Mouse (Mus musculus) neural tube, embryonic 12.5 days (tissue): ENCODE data around the gene Pgbd5. TPM values are rescaled to one million over a fixed set of nuclear protein-coding genes. Genes with fewer than 3 reads are reported as not detected.
A peak's percentile ranks its signal among the peaks of the same experiment; 100 is the strongest.

Experiments used
- ATAC-seq: fragments of 200-750 bp; cut with Nextera tagmentation; 2 replicates; pipeline ENCODE4 v1.8.0; 2017; ENCODE audit warnings: low read depth, mild to moderate bottlenecking, moderate TSS enrichment, moderate library complexity; ENCODE audit not compliant: low FRiP score
- H3K27ac ChIP-seq: fragments of 300-500 bp; sonication (generic); 2 replicates; pipeline ENCODE4 v1.5.1; 2016
- H3K27me3 ChIP-seq: fragments of 300-500 bp; sonication (generic); replicated peaks from 2 replicates; pipeline ENCODE4 v1.6.1; 2016; ENCODE audit warnings: mild to moderate bottlenecking
- H3K36me3 ChIP-seq: fragments of 300-500 bp; sonication (generic); 2 replicates; pipeline ENCODE4 v1.6.1; 2016; ENCODE audit warnings: mild to moderate bottlenecking
- H3K4me1 ChIP-seq: fragments of 300-500 bp; sonication (generic); 2 replicates; pipeline ENCODE4 v1.6.1; 2016
- H3K4me2 ChIP-seq: fragments of 300-500 bp; sonication (generic); replicated peaks from 2 replicates; pipeline ENCODE4 v1.6.1; 2016; ENCODE audit warnings: mild to moderate bottlenecking
- H3K4me3 ChIP-seq: fragments of 300-500 bp; sonication (generic); 2 replicates; pipeline ENCODE4 v1.5.1; 2016
- H3K9ac ChIP-seq: fragments of 300-500 bp; sonication (generic); 2 replicates; pipeline ENCODE4 v1.6.1; 2016; ENCODE audit warnings: mild to moderate bottlenecking
- H3K9me3 ChIP-seq: fragments of 300-500 bp; sonication (generic); 2 replicates; pipeline ENCODE4 v1.6.1; 2016; ENCODE audit warnings: mild to moderate bottlenecking
- WGBS: fragments of 180-500 bp; shearing (Covaris S2); methylation state at CpG from one replicate; pipeline ENCODE4 v1.1.7; 2016; 5-methylcytosine and 5-hydroxymethylcytosine counted together
- polyA plus RNA-seq: library from polyadenylated mRNA; unstranded; fragments of >200 nt; fragmentation: Nextera tagmentation; extraction: Ambion mirVana; gene quantifications from 2 replicates; pipeline ENCODE4 v1.2.1, GENCODE M21; 2016

Pgbd5 gene
- polyA plus RNA-seq, 1 experiment from 2014 or later, result 8.5 TPM

DNA sequence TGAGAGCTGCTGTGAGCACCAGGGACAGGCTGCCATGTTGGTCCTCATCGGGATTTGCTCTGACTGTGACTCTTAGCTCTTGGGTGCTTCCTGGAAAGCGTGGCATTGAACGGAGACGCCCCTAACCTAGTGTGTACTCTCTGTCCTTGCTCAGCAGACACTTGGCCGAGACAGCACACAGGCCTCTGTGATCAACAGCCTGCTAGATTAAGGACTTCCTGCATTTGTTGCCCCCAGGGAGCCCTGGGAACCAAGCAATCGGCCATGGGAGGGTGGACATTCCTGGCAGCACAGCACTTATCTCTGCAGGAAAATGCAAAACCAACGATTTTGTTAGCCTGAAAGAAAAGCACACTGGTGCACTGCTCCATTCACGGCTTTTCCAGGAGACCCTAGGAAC, 18.0 kb downstream of the Pgbd5 start:
- Histone ChIP-seq H3K4me3 (no peak overlapping the region), H3K9me3 (no peaks in the 10 kb centered on the region), H3K4me1 (peaks cover 10% of the 10 kb centered on the region), H3K27me3 (no peaks in the 10 kb centered on the region), H3K27ac (no peak overlapping the region), H3K9ac (no peak overlapping the region), H3K36me3 (no peaks in the 10 kb centered on the region), H3K4me2 (no peak overlapping the region)
- 73% methylated on average over 8 of the region's 8 CpGs for WGBS
- no peak for ATAC-seq

DNA sequence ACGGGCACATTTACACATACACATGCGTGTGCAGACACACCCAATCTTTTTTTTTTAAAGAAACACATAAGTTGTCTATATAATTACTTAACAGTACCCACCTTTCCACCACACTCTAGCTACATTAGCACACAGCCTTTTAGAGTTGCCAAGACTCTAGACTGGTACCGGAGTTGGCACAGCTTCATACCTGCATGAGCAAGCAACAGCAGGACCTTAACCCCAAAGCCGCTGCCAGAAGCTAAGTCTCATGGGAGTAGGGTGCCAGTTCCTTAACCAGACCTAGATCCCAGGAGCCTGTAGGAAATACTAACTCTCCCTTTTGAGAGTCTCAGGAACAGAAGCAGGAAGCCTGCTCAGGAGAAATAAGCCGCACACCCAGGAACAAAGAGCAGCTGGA, 20.5 kb downstream of the Pgbd5 start:
- ATAC-seq, result no peak
- Histone ChIP-seq H3K36me3 (no peaks in the 10 kb centered on the region), H3K27ac (no peak overlapping the region), H3K4me1 (peaks cover 8% of the 10 kb centered on the region; the same call in 1 of the 2 replicates), H3K9me3 (no peaks in the 10 kb centered on the region), H3K9ac (no peak overlapping the region), H3K4me2 (no peak overlapping the region), H3K4me3 (no peak overlapping the region), H3K27me3 (no peaks in the 10 kb centered on the region)
- 94% methylated on average over 5 of the region's 5 CpGs for WGBS

DNA sequence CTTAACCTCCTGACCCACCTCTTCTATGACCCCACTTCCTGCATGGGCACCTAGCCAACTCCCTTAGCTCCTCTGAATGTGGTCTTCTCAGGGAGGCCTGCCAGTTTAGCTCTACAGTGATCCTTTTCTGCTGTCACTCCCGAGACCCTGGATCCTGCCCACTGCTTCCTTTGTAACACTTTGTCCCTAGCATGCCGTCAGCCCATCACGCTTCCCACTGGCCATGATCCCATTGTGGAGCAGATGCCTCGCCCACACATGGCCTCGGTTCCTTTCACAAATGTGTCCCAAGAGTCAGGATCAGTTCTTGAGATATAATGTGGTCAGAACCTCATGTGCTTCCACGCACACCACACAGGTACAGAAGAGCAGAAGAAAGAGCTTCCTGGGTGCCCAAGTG, 21.3 kb downstream of the Pgbd5 start:
- WGBS, result 88% methylated on average over 6 of the region's 6 CpGs
- no peak overlapping the region for H3K9ac ChIP-seq
- peaks cover 8% of the 10 kb centered on the region; the same call in 1 of the 2 replicates for H3K4me1 ChIP-seq
- no peak overlapping the region for H3K4me3 ChIP-seq
- no peaks in the 10 kb centered on the region for H3K9me3 ChIP-seq
- no peak overlapping the region for H3K27ac ChIP-seq
- H3K4me2 ChIP-seq, result no peak overlapping the region
- H3K27me3 ChIP-seq, result no peaks in the 10 kb centered on the region
- no peak for ATAC-seq
- H3K36me3 ChIP-seq, result no peaks in the 10 kb centered on the region

DNA sequence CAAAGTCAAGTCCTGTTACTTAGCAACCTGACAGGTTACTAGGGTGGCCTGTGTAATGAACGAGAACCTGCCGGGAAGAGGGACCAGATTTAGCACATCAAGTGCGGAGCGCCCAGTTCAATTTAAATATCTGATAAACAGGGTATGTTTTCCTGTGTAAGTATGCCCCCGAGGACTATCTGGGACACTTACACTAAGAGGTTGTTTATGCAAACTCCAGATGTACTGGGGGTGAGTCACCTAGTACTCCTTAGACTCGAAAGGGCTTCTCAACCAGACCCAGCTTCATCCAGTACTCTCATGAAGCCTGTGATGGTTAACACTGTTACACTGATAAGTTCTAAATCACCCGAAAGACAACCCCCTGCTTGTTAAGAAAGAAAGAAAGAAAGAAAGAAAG, 22.8 kb downstream of the Pgbd5 start:
- Histone ChIP-seq H3K36me3 (no peaks in the 10 kb centered on the region), H3K27me3 (no peaks in the 10 kb centered on the region), H3K4me3 (no peak overlapping the region), H3K4me1 (peaks cover 6% of the 10 kb centered on the region; the same call in 1 of the 2 replicates), H3K9me3 (no peaks in the 10 kb centered on the region), H3K9ac (no peak overlapping the region), H3K27ac (no peak overlapping the region), H3K4me2 (no peak overlapping the region)
- 68% methylated on average over 7 of the region's 7 CpGs for WGBS
- no peak for ATAC-seq

DNA sequence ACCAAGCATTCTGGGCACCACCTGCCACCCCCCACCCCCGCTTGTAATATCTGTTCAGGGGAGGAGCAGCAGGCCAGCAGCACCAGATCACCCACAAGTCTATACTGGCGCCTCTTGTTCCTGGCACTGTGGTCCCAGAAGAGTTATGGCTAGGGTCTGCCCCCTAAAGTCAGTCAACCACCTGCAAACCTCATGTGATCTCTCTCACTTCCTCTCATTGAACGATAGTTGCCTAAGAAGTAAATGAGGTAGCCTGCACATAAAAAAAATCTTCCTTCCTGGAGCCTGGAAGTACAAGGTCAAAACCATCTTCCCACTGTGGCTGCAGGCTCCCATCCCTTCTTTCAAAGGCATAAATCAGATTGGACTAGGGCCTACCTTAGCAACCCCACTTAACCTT, 23.7 kb downstream of the Pgbd5 start:
- H3K9me3 ChIP-seq, result no peaks in the 10 kb centered on the region
- no peak overlapping the region for H3K9ac ChIP-seq
- peaks cover 6% of the 10 kb centered on the region; the same call in 1 of the 2 replicates for H3K4me1 ChIP-seq
- no peak overlapping the region for H3K4me3 ChIP-seq
- H3K4me2 ChIP-seq, result no peak overlapping the region
- no peak for ATAC-seq
- no peaks in the 10 kb centered on the region for H3K36me3 ChIP-seq
- WGBS, result 81% methylated on average over 3 of the region's 3 CpGs
- no peaks in the 10 kb centered on the region for H3K27me3 ChIP-seq
- no peak overlapping the region for H3K27ac ChIP-seq

DNA sequence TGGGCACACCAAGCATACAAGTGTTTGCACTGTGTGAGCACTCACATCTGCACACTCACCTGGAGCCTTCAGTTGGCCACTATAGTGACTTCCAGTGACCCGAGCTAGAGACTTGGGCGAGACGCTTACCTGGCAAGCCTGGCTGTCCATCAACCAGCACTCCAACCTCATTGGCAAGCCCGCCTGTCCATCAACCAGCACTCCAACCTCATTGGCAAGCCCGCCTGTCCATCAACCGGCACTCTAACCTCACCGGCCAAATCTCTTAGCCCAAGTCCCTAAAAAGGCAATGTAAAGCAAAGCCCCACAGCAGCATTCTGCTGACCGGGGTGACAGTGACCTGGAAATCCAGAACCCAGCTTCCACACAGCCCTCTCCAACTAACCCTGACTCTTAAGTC, 24.5 kb downstream of the Pgbd5 start:
- H3K36me3 ChIP-seq, result no peaks in the 10 kb centered on the region
- 94% methylated on average over 8 of the region's 8 CpGs for WGBS
- no peak overlapping the region for H3K4me3 ChIP-seq
- H3K4me2 ChIP-seq, result no peak overlapping the region
- ATAC-seq, result no peak
- no peak overlapping the region for H3K9ac ChIP-seq
- no peaks in the 10 kb centered on the region for H3K9me3 ChIP-seq
- no peak overlapping the region for H3K27ac ChIP-seq
- H3K4me1 ChIP-seq, result peaks cover 6% of the 10 kb centered on the region; the same call in 1 of the 2 replicates
- H3K27me3 ChIP-seq, result no peaks in the 10 kb centered on the region

DNA sequence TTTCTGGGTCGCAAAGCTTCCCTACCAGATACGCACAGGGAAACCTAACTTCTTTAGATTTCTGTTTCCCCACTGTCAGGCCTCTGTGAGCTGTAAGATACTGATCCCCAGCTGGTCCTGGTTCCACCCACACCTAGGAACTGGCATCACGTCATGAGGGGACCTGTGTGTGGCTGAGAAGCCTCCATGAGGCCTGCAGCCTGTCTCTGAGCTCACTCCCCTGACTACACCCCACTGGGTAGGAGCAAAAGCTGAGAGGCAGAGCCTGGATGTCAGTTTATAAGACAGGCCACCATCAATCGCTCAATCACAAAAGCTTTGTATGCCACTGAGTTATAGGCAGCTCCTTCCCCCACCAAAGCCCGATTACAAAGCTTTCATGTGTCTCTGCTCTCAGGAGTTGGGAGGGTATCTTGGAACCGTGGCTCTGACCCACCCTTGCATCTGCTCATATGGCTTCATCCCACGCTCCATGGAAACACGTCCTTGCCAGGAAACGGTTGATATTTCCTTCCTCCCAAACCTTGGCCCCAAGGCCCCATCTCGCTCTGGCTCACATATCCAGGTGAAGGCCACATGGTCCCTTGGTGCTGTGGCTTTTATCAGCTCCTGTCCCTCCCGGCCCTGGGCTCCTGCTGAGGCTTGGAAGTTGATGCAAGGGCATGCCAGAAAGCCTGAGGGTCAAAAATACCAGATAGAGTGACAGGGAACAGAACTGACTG, 26.1 kb downstream of the Pgbd5 start:
- Histone ChIP-seq H3K9ac (no peak overlapping the region), H3K27ac (no peak overlapping the region), H3K36me3 (no peaks in the 10 kb centered on the region), H3K4me2 (no peak overlapping the region), H3K4me3 (no peak overlapping the region), H3K9me3 (no peaks in the 10 kb centered on the region), H3K4me1 (peaks cover 6% of the 10 kb centered on the region; the same call in 1 of the 2 replicates), H3K27me3 (no peaks in the 10 kb centered on the region)
- WGBS, result 82% methylated on average over 11 of the region's 11 CpGs
- ATAC-seq, result no peak

DNA sequence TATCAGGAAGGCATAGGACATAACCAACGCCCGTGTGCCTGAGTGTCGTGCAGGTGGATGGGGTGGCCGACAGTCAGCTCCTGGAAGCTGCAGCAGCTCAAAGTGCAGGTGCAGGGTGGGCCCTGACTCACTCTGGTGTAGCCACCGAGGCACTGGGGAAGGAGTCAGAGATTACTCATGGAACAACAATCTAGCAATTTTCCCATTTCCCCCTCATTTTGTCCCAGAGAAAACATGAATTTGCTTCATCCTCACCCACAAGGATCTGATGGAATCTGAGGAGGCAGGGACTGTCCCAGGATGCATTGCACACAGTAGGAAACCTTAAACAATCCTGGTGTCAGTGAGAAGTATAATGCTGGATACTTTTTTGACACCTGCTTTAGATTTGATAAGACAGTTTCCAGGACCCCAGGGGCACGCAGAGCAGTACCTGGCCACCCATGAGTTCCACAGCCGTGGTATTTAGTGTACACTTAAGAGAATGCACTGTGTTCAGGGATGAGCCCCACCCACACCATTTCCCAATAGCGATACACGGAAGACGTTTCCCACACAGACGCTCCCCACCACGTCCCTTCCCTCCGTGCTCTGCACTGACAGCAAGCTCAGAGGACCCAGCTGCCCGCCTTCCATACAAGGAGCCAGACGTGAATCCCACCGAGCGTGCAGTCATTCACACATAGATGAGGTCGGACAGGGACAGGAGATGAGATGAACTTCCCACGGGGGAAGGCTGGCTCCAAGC, 26.8 kb downstream of the Pgbd5 start:
- Histone ChIP-seq H3K9me3 (no peaks in the 10 kb centered on the region), H3K4me2 (no peak overlapping the region), H3K9ac (no peak overlapping the region), H3K27ac (no peak overlapping the region), H3K4me1 (peaks cover 6% of the 10 kb centered on the region; the same call in 1 of the 2 replicates), H3K27me3 (no peaks in the 10 kb centered on the region), H3K36me3 (no peaks in the 10 kb centered on the region), H3K4me3 (no peak overlapping the region)
- ATAC-seq, result no peak
- 80% methylated on average over 19 of the region's 19 CpGs for WGBS

DNA sequence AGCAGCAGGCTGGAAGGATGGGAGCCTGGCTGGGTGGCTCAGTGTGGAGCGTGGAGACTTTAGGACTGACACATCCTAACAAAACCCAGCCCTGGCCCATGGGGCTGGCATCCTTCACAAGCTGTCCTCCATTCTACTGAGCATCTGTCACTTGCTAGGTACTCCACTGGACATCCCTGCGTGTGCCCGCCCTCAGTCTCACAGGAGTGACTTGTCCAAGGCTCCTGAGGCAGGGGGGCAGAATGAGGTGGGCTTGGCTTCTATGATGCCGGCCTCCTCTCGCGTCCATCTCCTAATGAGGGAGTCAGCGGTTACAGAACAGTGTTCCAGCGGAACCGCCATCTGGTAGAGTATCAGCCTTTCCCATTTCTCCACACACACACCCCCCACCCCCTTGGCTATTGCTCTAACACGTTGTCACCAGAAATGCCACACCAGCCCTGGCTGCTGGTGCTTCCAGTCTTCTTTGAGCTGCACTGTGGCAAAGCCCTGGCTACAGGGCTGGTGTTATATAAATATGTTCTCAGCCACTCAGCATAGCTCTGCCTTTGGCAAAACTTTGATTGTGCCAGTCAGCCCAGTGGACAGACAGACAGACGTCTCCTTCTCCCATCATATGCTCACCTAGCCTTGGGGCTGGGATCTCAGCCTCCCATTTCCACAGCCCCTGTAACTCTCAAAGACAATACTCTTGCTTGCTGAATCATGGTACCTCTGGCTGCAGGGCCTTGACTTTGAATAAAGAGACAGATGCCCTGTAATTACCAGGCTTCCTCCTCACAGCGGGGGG, 34.8 kb downstream of the Pgbd5 start:
- Histone ChIP-seq H3K27ac (0 out of 2 replicates have a peak overlapping the region, but pooled peaks have one; percentile 21), H3K9ac (no peak overlapping the region), H3K27me3 (no peaks in the 10 kb centered on the region), H3K4me3 (no peak overlapping the region), H3K9me3 (no peaks in the 10 kb centered on the region), H3K4me2 (no peak overlapping the region), H3K4me1 (peaks cover 7% of the 10 kb centered on the region), H3K36me3 (no peaks in the 10 kb centered on the region)
- 68% methylated on average over 11 of the region's 12 CpGs for WGBS
- ATAC-seq, result 0 out of 2 replicates have a peak, but pooled peaks have one; percentile 29

DNA sequence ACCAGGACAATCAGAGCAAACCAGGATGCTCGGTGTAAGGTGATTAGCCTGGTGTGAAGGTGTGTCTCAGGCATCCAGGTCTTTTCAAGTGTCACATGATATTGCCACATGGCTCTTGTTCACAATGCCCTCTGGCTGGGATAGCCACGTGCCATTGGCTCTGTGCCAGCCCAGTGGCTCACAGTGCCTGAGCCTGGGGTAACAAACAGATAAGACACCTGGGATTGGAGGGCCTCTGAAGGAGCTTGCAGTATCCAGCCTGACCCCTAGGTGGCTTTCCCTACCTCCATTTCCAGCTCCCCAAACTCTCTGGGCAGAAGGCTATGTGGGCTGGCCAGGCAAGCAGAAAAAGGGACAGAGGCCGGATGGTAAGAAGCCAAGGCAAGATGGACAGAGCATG, 35.6 kb downstream of the Pgbd5 start:
- Histone ChIP-seq H3K4me2 (no peak overlapping the region), H3K4me3 (no peak overlapping the region), H3K36me3 (no peaks in the 10 kb centered on the region), H3K27ac (no peak overlapping the region), H3K4me1 (peaks cover 7% of the 10 kb centered on the region), H3K9ac (no peak overlapping the region), H3K9me3 (no peaks in the 10 kb centered on the region), H3K27me3 (no peaks in the 10 kb centered on the region)
- no peak for ATAC-seq
- 49% methylated on average over 3 of the region's 3 CpGs for WGBS

DNA sequence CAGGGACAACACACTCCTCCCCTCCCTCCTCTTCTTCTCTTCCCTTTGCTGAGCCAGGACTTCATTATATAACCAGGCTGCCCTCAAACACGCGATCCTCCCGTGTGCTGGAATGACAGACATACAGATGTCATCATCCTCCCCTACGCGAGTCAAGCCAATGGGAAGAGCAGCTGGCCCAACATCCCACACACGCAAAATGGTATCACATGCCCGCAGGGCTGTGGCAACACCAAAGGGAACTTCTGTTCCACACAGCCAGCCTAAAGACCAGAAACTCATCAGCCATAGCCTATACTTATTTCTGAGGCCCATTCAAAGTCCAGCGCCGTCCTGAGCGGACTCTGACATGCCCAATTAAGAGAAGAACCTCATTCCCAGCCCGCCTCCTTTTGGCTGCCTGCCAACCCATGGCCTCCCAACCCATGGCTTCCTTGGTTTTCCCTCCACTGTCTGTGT, 40.0 kb downstream of the Pgbd5 start:
- Histone ChIP-seq H3K4me3 (no peak overlapping the region), H3K27me3 (no peaks in the 10 kb centered on the region), H3K4me1 (no peaks in the 10 kb centered on the region; the same call in 1 of the 2 replicates), H3K9ac (no peak overlapping the region), H3K36me3 (no peaks in the 10 kb centered on the region), H3K9me3 (no peaks in the 10 kb centered on the region), H3K4me2 (no peak overlapping the region), H3K27ac (no peak overlapping the region)
- 77% methylated on average over 11 of the region's 11 CpGs for WGBS
- ATAC-seq, result no peak

DNA sequence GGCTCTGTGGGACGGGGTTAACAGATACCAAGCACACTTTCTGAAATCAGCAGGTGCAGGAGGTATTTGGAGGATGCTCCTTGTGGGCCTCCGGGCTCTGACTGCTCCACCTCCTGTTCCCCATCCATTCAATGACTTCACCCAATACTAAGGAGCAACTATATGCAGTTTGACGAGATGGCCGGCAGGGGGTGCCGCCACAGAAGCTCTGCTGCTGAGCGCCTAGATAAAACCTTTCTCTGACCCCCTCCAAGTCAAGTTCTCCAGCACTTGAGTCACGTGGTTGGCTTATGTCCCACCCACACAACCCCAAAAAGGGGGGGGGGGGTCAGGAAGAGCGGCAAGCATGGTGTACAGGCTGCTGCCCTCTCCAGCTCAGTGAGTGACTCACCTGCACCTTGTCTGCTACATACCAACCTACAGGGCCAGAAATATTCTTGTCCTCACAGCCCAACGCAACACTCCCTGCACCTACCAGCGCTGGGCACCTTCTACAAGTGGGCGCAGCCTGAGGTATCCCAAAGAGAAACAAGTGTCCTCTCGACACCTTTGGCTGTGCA, 40.5 kb downstream of the Pgbd5 start:
- Histone ChIP-seq H3K4me1 (no peaks in the 10 kb centered on the region), H3K36me3 (no peaks in the 10 kb centered on the region), H3K4me3 (no peak overlapping the region), H3K4me2 (no peak overlapping the region), H3K9ac (no peak overlapping the region), H3K27me3 (no peaks in the 10 kb centered on the region), H3K9me3 (no peaks in the 10 kb centered on the region), H3K27ac (no peak overlapping the region)
- WGBS, result 28% methylated on average over 12 of the region's 12 CpGs
- no peak for ATAC-seq
